Mouse (Mus musculus): ENCODE data around the gene Myo18b. TPM values are rescaled to one million over a fixed set of nuclear protein-coding genes. Genes with fewer than 3 reads are reported as not detected.

Myo18b gene
- total RNA-seq, 2 experiments from 2014 or later: 194 to 208 TPM

DNA sequence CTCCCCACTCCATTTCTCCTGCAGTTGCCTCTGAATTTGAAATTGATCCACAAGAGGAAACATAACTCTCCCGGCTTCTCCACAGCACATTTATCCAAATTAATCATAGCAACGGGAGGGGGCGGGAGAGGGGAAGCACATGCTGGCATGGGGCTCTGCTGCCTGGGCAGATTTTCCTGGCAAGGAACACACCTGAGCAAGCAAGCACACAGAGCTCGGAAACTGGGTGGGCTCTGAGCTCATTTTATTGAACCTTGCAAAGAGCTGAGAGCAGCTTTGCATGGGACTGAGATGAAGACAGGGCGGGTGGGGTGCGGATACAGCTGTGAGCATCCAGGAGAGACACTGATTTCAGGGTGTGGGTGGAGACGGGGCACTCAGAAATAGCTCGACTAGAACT, 229.0 kb downstream of the Myo18b start:
- DNase-seq: no peak

DNA sequence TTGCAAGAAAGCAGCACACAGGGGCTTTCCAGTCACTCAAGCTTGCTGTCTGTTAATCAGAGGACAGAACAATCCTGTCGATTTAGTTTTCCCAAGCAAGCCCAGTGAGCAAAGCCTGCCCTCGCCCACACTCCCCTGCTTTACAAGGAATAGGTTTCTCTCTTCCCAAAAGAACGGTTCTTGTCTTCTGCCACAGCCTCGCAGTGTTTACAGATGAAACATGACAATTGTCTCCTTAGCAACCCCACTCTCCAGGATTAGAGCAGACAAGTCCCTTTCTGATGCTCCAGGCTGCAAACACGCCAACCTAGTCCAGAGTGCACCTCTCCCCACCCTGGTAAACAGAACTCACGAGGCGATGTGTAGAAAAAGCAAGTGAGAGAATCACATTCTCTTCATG, 230.5 kb downstream of the Myo18b start:
- DNase-seq: no peak

- DNase-seq: no peak
These were observed 232.5 kb downstream of the Myo18b start for GRCm38 (mm10) chr5:112663701-112664100.

DNA sequence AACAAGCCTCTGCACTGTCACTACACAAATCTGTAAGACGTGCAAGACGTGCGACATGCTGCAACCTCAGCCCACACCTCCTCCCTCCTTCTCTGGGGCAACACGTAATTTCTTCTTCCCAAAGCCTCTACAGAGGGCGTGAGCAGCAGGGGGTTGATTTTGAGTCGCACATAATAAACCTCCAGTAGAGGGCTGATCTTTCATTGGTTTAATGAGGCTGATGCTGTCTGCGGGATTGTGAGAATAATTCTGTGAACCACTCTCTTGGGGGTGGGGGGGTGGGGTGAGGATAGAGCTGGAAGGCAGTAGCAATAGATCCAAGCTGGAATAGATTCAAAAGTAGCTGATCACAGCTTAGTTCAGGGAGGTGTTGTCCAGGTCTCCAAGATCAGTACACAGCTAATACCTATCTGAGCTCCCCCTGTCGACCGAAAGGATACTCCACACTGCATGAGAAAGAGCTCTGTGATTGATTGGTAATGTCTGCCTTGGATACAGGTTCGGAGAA, 235.2 kb downstream of the Myo18b start:
- DNase-seq: no peak

DNA sequence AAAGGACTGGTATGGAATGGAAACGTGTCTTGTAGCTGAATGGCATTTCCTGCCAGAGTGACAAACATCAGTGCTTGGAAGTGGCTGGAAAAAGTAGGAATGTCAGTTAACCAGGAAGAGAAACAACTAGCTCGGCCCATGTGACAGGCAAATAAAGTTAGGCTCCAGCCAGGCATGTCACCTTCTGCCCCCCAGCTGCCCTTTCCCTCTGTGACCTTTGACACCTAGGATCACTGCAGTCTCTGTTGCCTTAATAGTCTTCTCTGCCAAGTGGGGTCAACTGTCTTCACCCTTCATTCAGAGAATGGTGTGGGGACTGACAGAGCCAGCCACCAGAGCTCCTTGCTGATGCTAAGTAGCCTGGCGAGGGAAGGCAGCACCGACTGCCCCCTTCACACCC, 236.9 kb downstream of the Myo18b start:
- no peak for DNase-seq

DNA sequence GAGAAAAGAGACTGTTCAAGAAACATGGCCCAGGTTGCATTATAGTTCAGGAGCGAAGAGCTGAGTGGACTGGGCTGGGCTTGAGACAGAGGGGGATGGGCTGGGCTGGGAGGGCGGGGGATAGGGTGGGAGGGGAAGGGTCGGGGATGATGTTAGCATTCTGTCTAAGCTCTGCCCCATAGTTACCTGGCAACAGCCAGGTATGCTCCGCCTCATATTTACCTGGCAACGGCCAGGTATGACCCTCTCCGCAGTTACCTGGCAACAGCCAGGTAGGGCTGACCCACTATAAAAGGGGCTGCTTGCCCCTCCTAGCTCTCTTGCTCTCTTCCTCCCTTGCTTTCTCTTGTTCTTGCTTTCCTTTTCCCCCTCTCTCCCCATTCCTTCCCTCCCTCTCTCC, 239.4 kb downstream of the Myo18b start:
- no peak for DNase-seq

GRCm38 (mm10) chr5:112655986-112656541, 240.1 kb downstream of the Myo18b start:
- no peak for DNase-seq

DNA sequence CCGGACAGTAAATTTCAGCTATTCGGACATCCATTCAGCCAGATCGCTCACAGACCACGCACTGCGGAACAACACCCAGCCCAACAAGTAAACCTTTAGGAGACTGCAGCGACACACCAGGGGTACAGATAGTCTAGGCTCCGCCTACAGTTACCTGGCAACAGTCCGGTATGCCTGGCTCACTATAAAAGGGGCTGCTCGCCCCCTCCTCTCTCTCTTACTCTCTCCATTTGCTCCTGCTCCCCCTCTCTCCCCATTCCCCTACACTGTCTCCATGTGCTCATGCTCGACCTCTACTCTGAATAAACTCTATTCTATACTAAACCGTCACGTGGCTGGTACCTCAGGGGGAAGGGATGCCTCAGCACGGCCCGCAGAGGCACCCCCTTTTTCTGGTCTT, 240.6 kb downstream of the Myo18b start:
- no peak for DNase-seq

DNA sequence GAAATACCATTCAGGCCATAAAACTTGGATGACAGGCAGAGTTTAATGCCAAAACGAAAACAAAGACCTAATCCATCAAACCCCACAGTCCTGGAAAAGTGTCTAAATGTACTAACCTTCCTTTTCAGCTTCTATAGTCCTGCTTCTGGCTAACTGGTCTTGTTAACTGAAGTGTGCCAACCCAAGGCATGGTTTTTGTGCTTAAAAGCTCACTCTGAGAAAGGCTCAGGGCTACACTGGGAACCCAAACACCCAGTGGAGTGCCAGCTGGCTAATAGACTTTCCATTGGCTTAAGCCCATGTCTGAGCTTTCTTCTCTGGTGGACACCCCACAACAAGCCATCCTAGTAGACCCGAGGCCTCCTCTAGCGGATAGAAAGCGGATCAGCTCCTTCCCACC, 244.1 kb downstream of the Myo18b start:
- no peak for DNase-seq

DNA sequence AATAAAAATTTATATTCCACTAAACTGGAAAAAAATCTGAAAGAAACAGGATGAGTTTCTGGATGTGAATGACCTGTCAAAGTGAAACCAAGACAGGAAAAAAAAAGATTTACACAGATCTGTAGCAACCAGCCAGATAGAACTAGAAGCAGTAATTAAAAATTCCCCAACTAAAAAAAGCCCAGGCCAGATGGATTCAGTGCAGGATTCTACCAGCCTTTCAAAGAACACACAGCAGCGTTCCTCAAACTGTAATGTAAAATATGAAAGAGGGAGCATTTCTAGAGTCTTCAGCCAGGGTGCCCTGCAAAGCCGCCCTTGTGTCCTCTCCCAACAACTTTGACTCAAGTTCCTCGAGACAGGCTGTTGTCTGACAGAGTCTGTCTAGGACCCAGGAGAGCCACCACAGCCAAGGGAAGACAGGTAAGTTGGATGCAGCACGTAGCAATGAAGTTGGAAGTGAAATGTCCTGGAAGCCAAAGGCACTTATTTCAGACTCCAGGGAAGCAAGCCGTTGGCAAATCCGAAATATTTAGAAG, 246.9 kb downstream of the Myo18b start:
- DNase-seq: no peak

- no peak for DNase-seq
These were observed 249.3 kb downstream of the Myo18b start for GRCm38 (mm10) chr5:112646871-112647270.

DNA sequence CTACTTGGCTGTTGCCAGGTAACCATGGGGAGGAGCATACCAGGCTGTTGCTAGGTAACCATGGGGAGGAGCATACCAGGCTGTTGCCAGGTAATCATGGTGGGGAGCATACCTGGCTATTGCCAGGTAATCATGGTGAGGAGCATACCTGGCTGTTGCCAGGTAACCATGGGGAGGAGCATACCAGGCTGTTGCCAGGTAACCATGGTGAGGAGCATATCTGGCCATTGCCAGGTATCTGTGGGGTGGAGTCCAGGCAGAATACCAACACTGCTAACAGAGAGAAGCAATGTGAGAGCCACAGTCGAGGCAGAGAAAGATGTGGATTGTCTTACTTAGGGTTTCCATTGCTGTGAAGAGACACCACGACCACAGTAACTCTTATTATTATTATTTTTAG, 250.6 kb downstream of the Myo18b start:
- no peak for DNase-seq

- DNase-seq: no peak
These were observed 252.5 kb downstream of the Myo18b start for GRCm38 (mm10) chr5:112643533-112644272.

DNA sequence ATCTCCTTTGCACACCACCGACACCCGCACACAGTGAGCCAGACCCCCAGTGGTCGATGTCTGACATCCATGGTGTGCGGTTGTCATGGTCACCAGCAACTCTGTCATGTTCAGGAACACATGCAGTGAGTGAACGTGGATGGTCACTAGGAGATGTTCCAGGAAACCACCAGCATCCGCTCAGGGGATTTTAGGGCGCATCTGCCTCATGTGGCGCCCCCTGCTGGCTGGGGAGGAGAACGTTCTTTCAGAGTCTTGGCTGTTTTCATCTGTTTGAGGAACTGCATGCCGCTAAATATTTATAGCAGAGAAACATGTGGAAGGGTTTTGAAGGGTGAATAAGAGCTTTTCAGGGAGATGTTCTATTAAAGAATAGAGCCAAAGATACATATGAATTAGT, 253.4 kb downstream of the Myo18b start:
- DNase-seq: peak; percentile 25

DNA sequence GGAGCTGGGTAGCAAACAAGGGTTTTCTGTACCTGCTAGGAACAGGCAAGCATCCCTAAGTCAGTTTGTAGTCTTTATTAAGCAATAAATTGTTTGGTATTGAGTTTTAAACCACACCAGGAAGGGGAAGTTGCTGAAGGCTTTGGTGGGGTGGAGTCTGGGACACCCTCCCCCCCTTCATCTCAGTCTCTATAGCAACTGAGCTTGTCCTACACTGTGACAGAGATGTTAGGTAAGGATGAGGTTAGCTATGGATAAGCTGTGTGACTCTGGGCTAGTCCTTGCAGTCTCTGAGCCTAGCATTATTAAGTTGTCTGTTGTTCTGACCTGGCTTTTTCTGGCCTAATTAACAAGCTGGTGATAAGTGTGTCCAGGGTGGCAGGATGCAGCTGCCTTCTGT, 254.4 kb downstream of the Myo18b start:
- no peak for DNase-seq

DNA sequence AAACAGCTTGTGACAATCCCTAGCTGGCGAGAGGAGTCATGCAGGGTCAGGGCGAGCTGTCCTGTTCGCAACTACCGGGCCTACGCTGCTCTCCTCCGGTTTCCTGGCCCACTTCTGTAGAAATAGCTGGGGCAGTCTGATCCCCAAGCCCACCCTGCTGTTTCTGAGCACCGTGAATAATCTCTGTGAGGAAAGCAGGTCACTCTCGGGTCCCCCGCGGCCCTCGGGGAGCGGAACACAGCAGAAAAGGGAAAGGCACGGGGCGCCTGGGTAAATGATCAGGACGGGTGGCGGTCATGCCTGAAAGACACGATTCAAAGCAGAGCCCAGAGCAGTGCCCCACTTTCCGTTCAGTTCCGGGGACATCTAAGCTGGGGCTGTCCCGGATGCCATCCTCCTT, 255.0 kb downstream of the Myo18b start:
- DNase-seq: no peak

GRCm38 (mm10) chr5:112640651-112641050, 255.5 kb downstream of the Myo18b start:
- no peak for DNase-seq

Other genes with a start within 250 kb of the Myo18b start
- gene Grk3, start 119.4 kb upstream of the Myo18b start, total RNA-seq (2021): 10 to 100 TPM; 16.9 to 19.8 TPM
- not detected for gene Crybb2, start 173.8 kb upstream of the Myo18b start, total RNA-seq (2021)
- gene Crybb3, start 185.2 kb upstream of the Myo18b start, total RNA-seq (2021): 1 to 10 TPM; 1.4 to 1.7 TPM